Mouse (Mus musculus): ENCODE measurements around the gene Gm17334. TPM values are rescaled to one million over a fixed set of nuclear protein-coding genes. Genes with fewer than 3 reads are reported as not detected.
A peak's percentile ranks its signal among the peaks of the same experiment; 100 is the strongest.

Gm17334 gene
- total and polyA plus RNA-seq, 3 experiments, result not detected

GRCm38 (mm10) chr11:53735682-53736245 lies 37.2 kb downstream of the Gm17334 start:
- TF ChIP-seq MAX (IDR thresholded peaks at IDR 0.05; ENCODE audit: low read length) (peak; percentile 95), TAL1 (IDR thresholded peaks at IDR 0.05; ENCODE audit: low read length) (no peak), MYB (IDR thresholded peaks at IDR 0.05; ENCODE audit: low read depth, low read length) (no peak), SMC3 (IDR thresholded peaks at IDR 0.05; ENCODE audit: low read depth, low read length) (peak; percentile 81), EP300 (IDR thresholded peaks at IDR 0.05; ENCODE audit: low read depth in 1 of 2, low read length in 2 of 2) (peak in 1 of 2 experiments; percentile 41; a peak in 2 of 4 replicates), HCFC1 (IDR thresholded peaks at IDR 0.05; ENCODE audit: low read depth, low read length) (peak; percentile 66; the same call in 1 of the 2 replicates), CHD1 (IDR thresholded peaks at IDR 0.05; ENCODE audit: low read depth, low read length) (peak; percentile 80; the same call in 1 of the 2 replicates), RAD21 (IDR thresholded peaks at IDR 0.05; ENCODE audit: low read depth, low read length) (peak; percentile 41), POLR2AphosphoS2 (IDR thresholded peaks at IDR 0.05; ENCODE audit: low read length) (no peak), USF1 (IDR thresholded peaks at IDR 0.05; ENCODE audit: low read depth, low read length) (no peak), RCOR1 (IDR thresholded peaks at IDR 0.05; ENCODE audit: low read depth, low read length) (peak; percentile 70), MAZ (IDR thresholded peaks at IDR 0.05; ENCODE audit: low read depth, low read length) (peak; percentile 77), NELFE (IDR thresholded peaks at IDR 0.05; ENCODE audit: low read depth, low read length) (peak; percentile 20; the same call in 1 of the 2 replicates), MYC (IDR thresholded peaks at IDR 0.05; ENCODE audit: low read depth, low read length) (peak; percentile 81), MAFK (IDR thresholded peaks at IDR 0.05; ENCODE audit: borderline replicate concordance, low read depth, low read length) (no peak), CTCF (IDR thresholded peaks at IDR 0.05 in 2 of 3, conservative IDR thresholded peaks at IDR 0.05 in 1 of 3; ENCODE audit: control insufficient read depth in 1 of 3, insufficient read depth in 1 of 3, low read depth in 2 of 3, low read length in 3 of 3, poor library complexity in 1 of 3, severe bottlenecking in 1 of 3) (peak; percentile 92 to 98 (median 98)), ZNF384 (IDR thresholded peaks at IDR 0.05; ENCODE audit: low read depth, low read length) (0 out of 2 replicates have a peak, but pooled peaks have one; percentile 23), SIN3A (IDR thresholded peaks at IDR 0.05; ENCODE audit: low read length) (peak; percentile 81), ETS1 (IDR thresholded peaks at IDR 0.05; ENCODE audit: low read depth, low read length) (peak; percentile 39; the same call in 1 of the 2 replicates), ZC3H11A (IDR thresholded peaks at IDR 0.05; ENCODE audit: low read depth, low read length) (peak; percentile 44; the same call in 1 of the 2 replicates), MXI1 (IDR thresholded peaks at IDR 0.05; ENCODE audit: low read depth, low read length) (peak; percentile 85)
- H3K4me3 ChIP-seq (ENCODE audit: control insufficient read depth in 1 of 2, insufficient read depth in 1 of 2, low read depth in 2 of 2, low read length in 2 of 2), result peak overlapping the region; percentile 63 to 64
- H3K27me3 ChIP-seq (ENCODE audit: control insufficient read depth in 1 of 2, insufficient read depth in 2 of 2, low read length in 2 of 2), result 0 out of 4 replicates have a peak, but pooled peaks cover 0 to 5% of the 10 kb centered on the region in 2 experiments
- H3K9me3 ChIP-seq (replicated peaks; ENCODE audit: insufficient read depth, low read length), result no peaks in the 10 kb centered on the region
- peak overlapping the region; percentile 59 for H3K27ac ChIP-seq (ENCODE audit: control insufficient read depth, low read depth, low read length)
- H3K9ac ChIP-seq (ENCODE audit: control insufficient read depth, low read depth, low read length, poor library complexity, severe bottlenecking), result peak overlapping the region; percentile 73
- peaks cover 0 to 38% of the 10 kb centered on the region in 2 experiments; a peak in 2 of 4 replicates for H3K36me3 ChIP-seq (ENCODE audit: control insufficient read depth in 1 of 2, insufficient read depth in 2 of 2, low read length in 2 of 2)
- DNase-seq (ENCODE audit: low read depth, low spot score), result peak; percentile 98
- H3K4me1 ChIP-seq (ENCODE audit: control insufficient read depth in 1 of 2, insufficient read depth in 2 of 2, low read length in 2 of 2), result peaks cover 6 to 35% of the 10 kb centered on the region in 2 experiments
- no peaks in the 10 kb centered on the region; the same call in 1 of the 2 replicates for H3K79me2 ChIP-seq (ENCODE audit: control insufficient read depth, insufficient read depth, low read length, poor library complexity)

All from MEL (cell line).